Mouse (Mus musculus): ENCODE measurements around the gene Sp8. TPM values are rescaled to one million over a fixed set of nuclear protein-coding genes. Genes with fewer than 3 reads are reported as not detected.

Sp8 gene
- polyA plus RNA-seq, 1 experiment, result 0.31 TPM

DNA sequence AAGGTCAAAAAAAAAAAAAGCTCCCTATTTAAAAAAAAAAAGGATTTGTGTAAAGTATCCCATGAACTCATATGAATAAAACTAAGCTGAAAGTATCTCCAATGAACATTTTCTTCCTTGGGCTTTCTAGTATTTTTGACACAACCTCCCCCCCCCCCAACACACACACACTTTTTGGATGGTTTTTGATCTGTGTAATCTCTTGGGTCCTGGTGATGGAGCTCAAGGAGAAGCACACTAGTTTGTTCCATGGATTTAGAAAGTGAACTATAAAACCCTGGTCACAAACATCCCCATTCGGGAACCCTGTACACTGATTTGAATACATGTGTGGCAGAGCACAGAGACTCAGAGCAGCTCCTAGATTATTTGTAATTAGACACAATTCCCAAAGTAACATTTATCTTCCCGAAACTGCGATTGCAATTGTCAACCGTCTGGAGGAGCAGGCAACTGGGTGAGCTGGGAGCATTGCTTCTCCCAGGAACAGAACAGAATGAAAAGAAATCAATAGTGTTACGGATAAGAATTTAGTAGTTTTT lies 4.7 kb upstream of the Sp8 start:
- peaks cover 44% of the 10 kb centered on the region for H3K27me3 ChIP-seq (ENCODE audit: control insufficient read depth, insufficient read depth, low read length, poor library complexity, severe bottlenecking)
- no peak overlapping the region for H3K27ac ChIP-seq (ENCODE audit: insufficient read depth, low read length)
- no peaks in the 10 kb centered on the region for H3K36me3 ChIP-seq (ENCODE audit: control insufficient read depth, insufficient read depth, low read length, poor library complexity, severe bottlenecking)
- H3K4me3 ChIP-seq (ENCODE audit: low read depth, low read length), result no peak overlapping the region
- TF ChIP-seq EP300 (IDR thresholded peaks at IDR 0.05; ENCODE audit: insufficient read depth, low read depth, low read length) (no peak), CTCF (IDR thresholded peaks at IDR 0.05; ENCODE audit: low read depth, low read length) (no peak), POLR2A (IDR thresholded peaks at IDR 0.05; ENCODE audit: insufficient read depth, low read length) (no peak)
- no peaks in the 10 kb centered on the region for H3K9me3 ChIP-seq (replicated peaks; ENCODE audit: control insufficient read depth, insufficient read depth, low read length, poor library complexity, severe bottlenecking)
- no peak overlapping the region for H3K9ac ChIP-seq (ENCODE audit: low read depth, poor library complexity, severe bottlenecking)
- no peaks in the 10 kb centered on the region for H3K4me1 ChIP-seq (ENCODE audit: control insufficient read depth, insufficient read depth, low read length)

GRCm38 (mm10) chr12:118841971-118842550 lies 4.1 kb upstream of the Sp8 start:
- Histone ChIP-seq H3K9ac (ENCODE audit: low read depth, poor library complexity, severe bottlenecking) (no peak overlapping the region), H3K27ac (ENCODE audit: insufficient read depth, low read length) (no peak overlapping the region), H3K4me1 (ENCODE audit: control insufficient read depth, insufficient read depth, low read length) (no peaks in the 10 kb centered on the region), H3K4me3 (ENCODE audit: low read depth, low read length) (no peak overlapping the region), H3K9me3 (replicated peaks; ENCODE audit: control insufficient read depth, insufficient read depth, low read length, poor library complexity, severe bottlenecking) (no peaks in the 10 kb centered on the region), H3K27me3 (ENCODE audit: control insufficient read depth, insufficient read depth, low read length, poor library complexity, severe bottlenecking) (peaks cover 44% of the 10 kb centered on the region), H3K36me3 (ENCODE audit: control insufficient read depth, insufficient read depth, low read length, poor library complexity, severe bottlenecking) (no peaks in the 10 kb centered on the region)
- TF ChIP-seq EP300 (IDR thresholded peaks at IDR 0.05; ENCODE audit: insufficient read depth, low read depth, low read length) (no peak), POLR2A (IDR thresholded peaks at IDR 0.05; ENCODE audit: insufficient read depth, low read length) (no peak), CTCF (IDR thresholded peaks at IDR 0.05; ENCODE audit: low read depth, low read length) (no peak)

GRCm38 (mm10) chr12:118842671-118843411 lies 3.3 kb upstream of the Sp8 start:
- H3K27ac ChIP-seq (ENCODE audit: insufficient read depth, low read length), result no peak overlapping the region
- no peaks in the 10 kb centered on the region for H3K4me1 ChIP-seq (ENCODE audit: control insufficient read depth, insufficient read depth, low read length)
- no peaks in the 10 kb centered on the region for H3K36me3 ChIP-seq (ENCODE audit: control insufficient read depth, insufficient read depth, low read length, poor library complexity, severe bottlenecking)
- H3K4me3 ChIP-seq (ENCODE audit: low read depth, low read length), result peak overlapping the region; percentile 45
- peaks cover 41% of the 10 kb centered on the region for H3K27me3 ChIP-seq (ENCODE audit: control insufficient read depth, insufficient read depth, low read length, poor library complexity, severe bottlenecking)
- no peak for TF ChIP-seq EP300 (IDR thresholded peaks at IDR 0.05; ENCODE audit: insufficient read depth, low read depth, low read length)
- H3K9ac ChIP-seq (ENCODE audit: low read depth, poor library complexity, severe bottlenecking), result 0 out of 2 replicates have a peak overlapping the region, but pooled peaks have one; percentile 14
- no peaks in the 10 kb centered on the region for H3K9me3 ChIP-seq (replicated peaks; ENCODE audit: control insufficient read depth, insufficient read depth, low read length, poor library complexity, severe bottlenecking)

DNA sequence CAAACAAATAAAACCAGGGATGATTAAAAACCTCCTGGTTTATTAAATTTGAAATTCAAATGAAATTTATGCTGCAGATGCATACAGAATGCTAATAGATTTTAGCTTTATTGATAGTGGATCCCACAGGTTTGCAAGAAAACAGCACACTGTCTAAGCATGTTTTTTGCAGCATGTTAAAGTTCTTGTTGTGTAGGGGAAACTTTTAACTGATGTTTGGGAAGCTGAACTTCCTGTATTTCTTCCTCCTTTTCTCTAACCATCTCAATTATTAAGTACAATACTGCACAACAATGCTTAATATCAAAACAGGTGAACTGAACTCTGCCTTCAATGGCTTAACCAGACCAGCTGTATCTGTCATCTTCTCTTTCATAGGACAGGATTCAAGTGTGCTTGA lies 2.0 kb upstream of the Sp8 start:
- H3K9me3 ChIP-seq (replicated peaks; ENCODE audit: control insufficient read depth, insufficient read depth, low read length, poor library complexity, severe bottlenecking), result no peaks in the 10 kb centered on the region
- H3K4me1 ChIP-seq (ENCODE audit: control insufficient read depth, insufficient read depth, low read length), result no peaks in the 10 kb centered on the region
- TF ChIP-seq EP300 (IDR thresholded peaks at IDR 0.05; ENCODE audit: insufficient read depth, low read depth, low read length) (no peak), POLR2A (IDR thresholded peaks at IDR 0.05; ENCODE audit: insufficient read depth, low read length) (no peak), CTCF (IDR thresholded peaks at IDR 0.05; ENCODE audit: low read depth, low read length) (no peak)

GRCm38 (mm10) chr12:118844841-118845240 lies 1.3 kb upstream of the Sp8 start:
- H3K9me3 ChIP-seq (replicated peaks; ENCODE audit: control insufficient read depth, insufficient read depth, low read length, poor library complexity, severe bottlenecking), result no peaks in the 10 kb centered on the region
- H3K27me3 ChIP-seq (ENCODE audit: control insufficient read depth, insufficient read depth, low read length, poor library complexity, severe bottlenecking), result peaks cover 40% of the 10 kb centered on the region
- H3K4me3 ChIP-seq (ENCODE audit: low read depth, low read length), result no peak overlapping the region
- H3K36me3 ChIP-seq (ENCODE audit: control insufficient read depth, insufficient read depth, low read length, poor library complexity, severe bottlenecking), result no peaks in the 10 kb centered on the region
- no peaks in the 10 kb centered on the region for H3K4me1 ChIP-seq (ENCODE audit: control insufficient read depth, insufficient read depth, low read length)
- no peak for TF ChIP-seq EP300 (IDR thresholded peaks at IDR 0.05; ENCODE audit: insufficient read depth, low read depth, low read length)
- TF ChIP-seq CTCF (IDR thresholded peaks at IDR 0.05; ENCODE audit: low read depth, low read length), result no peak
- TF ChIP-seq POLR2A (IDR thresholded peaks at IDR 0.05; ENCODE audit: insufficient read depth, low read length), result no peak
- H3K9ac ChIP-seq (ENCODE audit: low read depth, poor library complexity, severe bottlenecking), result no peak overlapping the region
- no peak overlapping the region for H3K27ac ChIP-seq (ENCODE audit: insufficient read depth, low read length)

More for the DNA sequence above, 2.0 kb upstream of the Sp8 start:
- H3K36me3 ChIP-seq (ENCODE audit: control insufficient read depth, insufficient read depth, low read length, poor library complexity, severe bottlenecking), result no peaks in the 10 kb centered on the region
- no peak overlapping the region for H3K27ac ChIP-seq (ENCODE audit: insufficient read depth, low read length)
- H3K27me3 ChIP-seq (ENCODE audit: control insufficient read depth, insufficient read depth, low read length, poor library complexity, severe bottlenecking), result peaks cover 42% of the 10 kb centered on the region
- no peak overlapping the region for H3K9ac ChIP-seq (ENCODE audit: low read depth, poor library complexity, severe bottlenecking)
- no peak overlapping the region for H3K4me3 ChIP-seq (ENCODE audit: low read depth, low read length)

DNA sequence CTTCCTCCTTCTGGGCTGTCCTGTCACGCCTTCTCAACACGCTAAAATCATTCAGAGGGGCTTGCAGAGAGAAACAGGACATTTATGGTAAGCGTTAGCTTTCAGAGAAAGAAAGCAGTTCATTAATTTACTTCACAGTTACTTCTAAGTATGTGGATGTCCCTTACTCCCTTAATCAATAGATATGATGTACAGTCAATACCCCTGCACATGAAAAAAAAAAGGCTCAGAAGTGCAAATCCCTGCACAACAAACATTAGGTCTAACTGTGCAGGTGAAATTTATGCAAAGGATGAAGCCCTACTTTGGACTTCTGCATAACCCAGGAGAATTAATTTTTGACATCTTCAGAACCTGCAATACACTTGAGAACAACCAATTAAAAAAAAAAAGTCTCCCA lies 778 bp upstream of the Sp8 start:
- no peak overlapping the region for H3K27ac ChIP-seq (ENCODE audit: insufficient read depth, low read length)
- no peaks in the 10 kb centered on the region for H3K9me3 ChIP-seq (replicated peaks; ENCODE audit: control insufficient read depth, insufficient read depth, low read length, poor library complexity, severe bottlenecking)
- no peak overlapping the region for H3K9ac ChIP-seq (ENCODE audit: low read depth, poor library complexity, severe bottlenecking)
- no peak for TF ChIP-seq EP300 (IDR thresholded peaks at IDR 0.05; ENCODE audit: insufficient read depth, low read depth, low read length)
- TF ChIP-seq CTCF (IDR thresholded peaks at IDR 0.05; ENCODE audit: low read depth, low read length), result no peak
- no peak for TF ChIP-seq POLR2A (IDR thresholded peaks at IDR 0.05; ENCODE audit: insufficient read depth, low read length)
- no peaks in the 10 kb centered on the region for H3K4me1 ChIP-seq (ENCODE audit: control insufficient read depth, insufficient read depth, low read length)
- no peak overlapping the region for H3K4me3 ChIP-seq (ENCODE audit: low read depth, low read length)
- no peaks in the 10 kb centered on the region for H3K36me3 ChIP-seq (ENCODE audit: control insufficient read depth, insufficient read depth, low read length, poor library complexity, severe bottlenecking)
- peaks cover 44% of the 10 kb centered on the region for H3K27me3 ChIP-seq (ENCODE audit: control insufficient read depth, insufficient read depth, low read length, poor library complexity, severe bottlenecking)
